Comparison of ENCODE assay signal across 8 mouse cellular contexts in the genomic region with DNA sequence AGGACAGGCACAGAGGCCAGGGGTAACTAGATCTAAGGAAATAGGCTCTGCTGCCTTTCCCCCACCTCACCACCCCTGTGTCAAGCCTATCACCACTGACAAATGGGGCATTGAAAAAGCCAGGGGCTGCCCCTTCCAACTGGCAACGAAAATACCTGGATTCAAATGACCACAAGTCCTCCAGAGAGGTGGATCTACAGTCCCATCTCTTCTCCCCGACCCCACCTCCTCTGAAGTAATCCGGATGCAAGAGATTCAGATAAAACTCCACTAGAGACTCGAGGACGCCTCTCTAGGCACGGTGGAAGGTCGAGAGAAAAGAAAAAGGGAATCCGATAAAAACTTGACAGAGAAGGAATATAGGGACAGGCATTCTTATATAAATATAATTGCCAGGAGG. TPM values are rescaled to one million over a fixed set of nuclear protein-coding genes. Genes with fewer than 3 reads are reported as not detected.
A peak's percentile ranks its signal among the peaks of the same experiment; 100 is the strongest.
DNase-seq lines count a peak whose midpoint lies in the region; ATAC-seq and TF ChIP-seq lines count a peak whose summit lies in the region.

No protein-coding gene starts in this region.

- no peak for ATAC-seq in cerebellum, adult (ENCODE audit: insufficient number of reproducible peaks, low FRiP score, low TSS enrichment)
- ATAC-seq in heart, embryonic 12.5 days (ENCODE audit: insufficient number of reproducible peaks, low FRiP score) = no peak
- ATAC-seq in liver, embryonic 16.5 days (ENCODE audit: low read depth) = no peak

- peak overlapping the region; percentile 84 to 96 for H3K4me3 ChIP-seq in ES-E14 (ENCODE audit: insufficient read depth in 1 of 2, low read depth in 1 of 2, low read length in 2 of 2, poor library complexity in 1 of 2, severe bottlenecking in 1 of 2)
- H3K4me3 ChIP-seq in heart, embryonic 12.5 days = peak overlapping the region; percentile 56
- peak overlapping the region; percentile 81 for H3K4me3 ChIP-seq in liver, embryonic 16.5 days (ENCODE audit: low read depth, low read length)

- no peaks in the 10 kb centered on the region for H3K27me3 ChIP-seq in heart, embryonic 12.5 days (replicated peaks)
- H3K27me3 ChIP-seq in liver, embryonic 16.5 days (ENCODE audit: control insufficient read depth, insufficient read depth, low read depth, low read length) = no peaks in the 10 kb centered on the region

- H3K4me2 ChIP-seq in heart, embryonic 12.5 days = peak overlapping the region; percentile 75
- peak overlapping the region; percentile 93 for H3K4me2 ChIP-seq in liver, embryonic 16.5 days (ENCODE audit: low read depth, low read length)

- in situ Hi-C loops in ES-E14 (cut with MboI; ENCODE audit: low sequenced_read_pairs in 2 of 2, unreplicated experiment in 2 of 2) = no loop called here

- H3K27ac ChIP-seq in ES-E14 (ENCODE audit: insufficient read depth, low read depth, low read length, poor library complexity, severe bottlenecking) = no peak overlapping the region
- peak overlapping the region; percentile 40 for H3K27ac ChIP-seq in heart, embryonic 12.5 days (ENCODE audit: poor library complexity, severe bottlenecking)
- H3K27ac ChIP-seq in liver, embryonic 16.5 days (ENCODE audit: low read length) = peak overlapping the region; percentile 96; the same call in 1 of the 2 replicates

- peak; percentile 20 to 45 for DNase-seq in cerebellum, postnatal 14 days
- no peak for DNase-seq in ES-E14 (ENCODE audit: low read depth, low spot score)
- no peak for DNase-seq in retina, embryonic 14.5 days (ENCODE audit: low spot score)
- DNase-seq in layer of hippocampus, adult 18-20 months (ENCODE audit: low spot score in 2 of 2) = no peak
- no peak for DNase-seq in gastrocnemius, adult 18-20 months (ENCODE audit: low spot score)

- no peaks in the 10 kb centered on the region; the same call in 1 of the 2 replicates for H3K36me3 ChIP-seq in ES-E14 (ENCODE audit: control insufficient read depth, insufficient read depth, low read length, poor library complexity, severe bottlenecking)
- H3K36me3 ChIP-seq in heart, embryonic 12.5 days = peaks cover 21% of the 10 kb centered on the region
- H3K36me3 ChIP-seq in liver, embryonic 16.5 days (ENCODE audit: control insufficient read depth, insufficient read depth) = no peaks in the 10 kb centered on the region

- peak overlapping the region; percentile 71; the same call in 1 of the 2 replicates for H3K9ac ChIP-seq in ES-E14 (ENCODE audit: insufficient read depth, low read depth, low read length, poor library complexity, severe bottlenecking)
- H3K9ac ChIP-seq in heart, embryonic 12.5 days = peak overlapping the region; percentile 73
- H3K9ac ChIP-seq in liver, embryonic 16.5 days (ENCODE audit: low read depth, low read length) = peak overlapping the region; percentile 89

- H3K4me1 ChIP-seq in ES-E14 (ENCODE audit: control insufficient read depth in 2 of 2, insufficient read depth in 2 of 2, low read length in 2 of 2, poor library complexity in 1 of 2) = peaks cover 0 to 2% of the 10 kb centered on the region in 2 experiments; a peak in 2 of 4 replicates
- H3K4me1 ChIP-seq in heart, embryonic 12.5 days (replicated peaks) = peaks cover 14% of the 10 kb centered on the region
- peaks cover 20% of the 10 kb centered on the region for H3K4me1 ChIP-seq in liver, embryonic 16.5 days (ENCODE audit: control insufficient read depth, low read depth, low read length)

- H3K9me3 ChIP-seq in ES-E14 (ENCODE audit: control insufficient read depth, insufficient read depth, low read depth, low read length) = no peaks in the 10 kb centered on the region
- no peaks in the 10 kb centered on the region for H3K9me3 ChIP-seq in heart, embryonic 12.5 days (replicated peaks)
- no peaks in the 10 kb centered on the region for H3K9me3 ChIP-seq in liver, embryonic 16.5 days (replicated peaks; ENCODE audit: control insufficient read depth, low read length)

- WGBS in heart, embryonic 12.5 days = 2% methylated on average over 8 of the region's 8 CpGs
- WGBS in liver, embryonic 16.5 days (ENCODE audit: insufficient replicate concordance) = 3% methylated on average over 8 of the region's 8 CpGs

TF ChIP-seq in ES-E14, 5 proteins besides CTCF, POLR2A, EP300 and RAD21:
- TF ChIP-seq ZNF384 (IDR thresholded peaks at IDR 0.05; ENCODE audit: low read depth, low read length) = no peak
- no peak for TF ChIP-seq MAFK (IDR thresholded peaks at IDR 0.05; ENCODE audit: insufficient read depth, low read depth, low read length)
- TF ChIP-seq CHD2 (IDR thresholded peaks at IDR 0.05; ENCODE audit: low read depth, low read length) = no peak
- TF ChIP-seq ZC3H11A (IDR thresholded peaks at IDR 0.05; ENCODE audit: borderline replicate concordance, low read depth, low read length) = no peak
- TF ChIP-seq HCFC1 (IDR thresholded peaks at IDR 0.05; ENCODE audit: borderline replicate concordance, insufficient read depth, low read length) = no peak

RNA-seq across cellular contexts. Expression of gene Mphosph9, which starts 0.9 kb away (rescaled TPM):
- total RNA-seq in ES-E14 (2012; rRNA removed) = 15.8 and 18.0 TPM in 2 replicates
- 13.4 and 14.8 TPM in 2 replicates for polyA plus RNA-seq in heart, embryonic 12.5 days (2016; fragmentation: Nextera tagmentation; extraction: Ambion mirVana)
- 4.1 and 4.2 TPM in 2 replicates for polyA plus RNA-seq in liver, embryonic 16.5 days (2015; fragmentation: Nextera tagmentation; extraction: Ambion mirVana)
- 10 to 100 TPM; 16.6 to 18.6 TPM for total RNA-seq in layer of hippocampus, adult 18-20 months (2021)
- 1 to 10 TPM; 3.1 to 3.3 TPM for total RNA-seq in gastrocnemius, adult 18-20 months (2021)

RNA-seq across cellular contexts. Expression of gene 2810006K23Rik, which starts 1.1 kb away (rescaled TPM):
- total RNA-seq in ES-E14 (2012; rRNA removed) = 4.3 and 7.3 TPM in 2 replicates
- 18.2 and 19.4 TPM in 2 replicates for polyA plus RNA-seq in heart, embryonic 12.5 days (2016; fragmentation: Nextera tagmentation; extraction: Ambion mirVana)
- polyA plus RNA-seq in liver, embryonic 16.5 days (2015; fragmentation: Nextera tagmentation; extraction: Ambion mirVana) = 5.7 and 5.9 TPM in 2 replicates
- total RNA-seq in layer of hippocampus, adult 18-20 months (2021) = 10 to 100 TPM; 14.6 to 16.3 TPM
- 1 to 10 TPM; 7.3 to 7.7 TPM for total RNA-seq in gastrocnemius, adult 18-20 months (2021)

RNA-seq across cellular contexts. Expression of gene Cdk2ap1, which starts 36.1 kb away (rescaled TPM):
- total RNA-seq in ES-E14 (2012; rRNA removed) = 146 and 156 TPM in 2 replicates
- polyA plus RNA-seq in heart, embryonic 12.5 days (2016; fragmentation: Nextera tagmentation; extraction: Ambion mirVana) = 61.2 and 69.9 TPM in 2 replicates
- 6.2 and 6.3 TPM in 2 replicates for polyA plus RNA-seq in liver, embryonic 16.5 days (2015; fragmentation: Nextera tagmentation; extraction: Ambion mirVana)
- 10 to 100 TPM; 88.2 to 94.5 TPM for total RNA-seq in layer of hippocampus, adult 18-20 months (2021)
- 100 to 1,000 TPM; 146 to 161 TPM for total RNA-seq in gastrocnemius, adult 18-20 months (2021)

Comparison
In these comparisons a context has a peak if more than half of its experiments do, and no peak if none do; other contexts are left out.
1. DNase-seq: peak in cerebellum, postnatal 14 days (2 of 2); none in ES-E14 (single experiment), retina, embryonic 14.5 days (single experiment), layer of hippocampus, adult 18-20 months (0 of 2) and gastrocnemius, adult 18-20 months (single experiment).
2. Peak in every context shown above with its lines, with median percentiles within 50 percentile points of each other: H3K4me3 ChIP-seq and H3K9ac ChIP-seq.